Mouse (Mus musculus) liver, embryonic 11.5 days (tissue): ENCODE results near the gene Gemin7. TPM values are rescaled to one million over a fixed set of nuclear protein-coding genes. Genes with fewer than 3 reads are reported as not detected.
A peak's percentile ranks its signal among the peaks of the same experiment; 100 is the strongest.

Experiments
- ATAC-seq: fragments of 200-750 bp; cut with Nextera tagmentation; replicated peaks from 2 replicates; pipeline ENCODE4 v1.8.0; 2017; ENCODE audit warnings: moderate number of reproducible peaks, mild to moderate bottlenecking, moderate TSS enrichment, moderate library complexity; ENCODE audit not compliant: low FRiP score
- DNase-seq: peaks from one replicate; pipeline ENCODE4 v3.0.0-alpha.2; 2017; ENCODE audit warnings: low spot score
- H3K27ac ChIP-seq: fragments of 300-500 bp; sonication (generic); 2 replicates; pipeline ENCODE4 v1.5.1; 2014; ENCODE audit warnings: mild to moderate bottlenecking, low read depth, low read length, control low read depth
- H3K27me3 ChIP-seq: fragments of 300-500 bp; sonication (generic); replicated peaks from 2 replicates; pipeline ENCODE4 v1.6.1; 2014; ENCODE audit warnings: low read length, mixed read lengths; ENCODE audit not compliant: control insufficient read depth, insufficient read depth
- H3K36me3 ChIP-seq: fragments of 300-500 bp; sonication (generic); 2 replicates; pipeline ENCODE4 v1.6.1; 2014; ENCODE audit warnings: mild to moderate bottlenecking, low read length, moderate library complexity, mixed read lengths; ENCODE audit not compliant: control insufficient read depth, insufficient read depth
- H3K4me1 ChIP-seq: fragments of 300-500 bp; sonication (generic); replicated peaks from 2 replicates; pipeline ENCODE4 v1.6.1; 2014; ENCODE audit warnings: low read length, mixed read lengths; ENCODE audit not compliant: control insufficient read depth, insufficient read depth
- H3K4me2 ChIP-seq: fragments of 300-500 bp; sonication (generic); 2 replicates; pipeline ENCODE4 v1.6.1; 2014; ENCODE audit warnings: mild to moderate bottlenecking, control low read depth, moderate library complexity
- H3K4me3 ChIP-seq: fragments of 300-500 bp; sonication (generic); 2 replicates; pipeline ENCODE4 v1.5.1; 2014; ENCODE audit warnings: low read depth, low read length, control low read depth
- H3K9ac ChIP-seq: fragments of 300-500 bp; sonication (generic); 2 replicates; pipeline ENCODE4 v1.6.1; 2014; ENCODE audit warnings: low read depth, low read length, control low read depth
- H3K9me3 ChIP-seq: fragments of 300-500 bp; sonication (generic); 2 replicates; pipeline ENCODE4 v1.6.1; 2016; ENCODE audit warnings: low read length, inconsistent platforms, mixed read lengths; ENCODE audit not compliant: control insufficient read depth
- WGBS: fragments of 180-500 bp; shearing (Covaris S2); extraction: QIAGEN DNeasy Blood & Tissue Kit; methylation state at CpG from one replicate; pipeline ENCODE4 v1.1.7; 2014; 5-methylcytosine and 5-hydroxymethylcytosine counted together
- polyA plus RNA-seq: library from polyadenylated mRNA; unstranded; fragments of >200 nt; fragmentation: Nextera tagmentation; extraction: Ambion mirVana; gene quantifications from 2 replicates; pipeline ENCODE4 v1.2.1, GENCODE M21; 2014

The Gemin7 gene
- polyA plus RNA-seq, 1 experiment from 2014 or later, result 142 TPM

DNA sequence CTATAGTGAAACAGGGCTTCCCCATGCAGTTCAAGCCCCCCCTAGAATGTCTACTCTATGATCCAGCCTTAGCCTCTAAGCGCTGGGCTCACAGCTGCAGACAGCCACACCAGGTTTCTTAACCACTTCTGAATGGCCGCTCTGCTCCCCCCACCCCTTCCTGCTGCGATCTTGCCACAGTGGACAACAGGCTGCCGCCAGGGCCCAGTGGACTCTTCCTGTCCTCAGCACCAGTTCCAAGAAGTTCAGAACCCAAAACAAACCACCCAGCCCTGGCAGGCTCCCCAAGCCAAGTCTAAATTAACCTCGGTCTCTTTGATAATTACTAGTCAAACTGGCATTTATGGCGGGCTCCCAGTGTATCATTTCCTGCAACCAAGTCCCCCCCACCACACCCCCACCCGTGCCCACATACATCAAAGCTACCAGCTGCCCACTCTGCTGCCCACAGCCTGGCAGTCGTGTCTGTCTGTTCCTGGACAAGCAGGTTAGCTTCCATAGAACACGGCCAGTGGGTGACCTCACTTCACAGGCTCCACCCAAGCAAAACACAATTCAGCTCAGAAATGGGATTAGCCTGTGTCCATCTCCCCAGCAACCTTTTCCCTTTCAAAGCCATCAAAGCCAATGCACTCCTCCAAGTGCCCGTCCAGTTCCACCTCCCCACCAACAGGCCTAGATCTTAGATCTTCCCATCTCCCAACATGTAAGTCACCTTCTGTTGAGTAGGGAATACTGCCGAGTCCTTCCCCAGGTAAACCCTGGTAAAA is 16.7 kb downstream of the Gemin7 start:
- H3K9ac ChIP-seq, result peak overlapping the region; percentile 94
- peak overlapping the region; percentile 90; the same call in 1 of the 2 replicates for H3K27ac ChIP-seq
- H3K27me3 ChIP-seq, result no peaks in the 10 kb centered on the region
- H3K4me2 ChIP-seq, result peak overlapping the region; percentile 98
- peaks cover 21% of the 10 kb centered on the region for H3K36me3 ChIP-seq
- 17% methylated on average over 11 of the region's 11 CpGs for WGBS
- no peaks in the 10 kb centered on the region; the same call in 1 of the 2 replicates for H3K9me3 ChIP-seq
- DNase-seq (no peak), ATAC-seq (no peak)
- H3K4me1 ChIP-seq, result peaks cover 42% of the 10 kb centered on the region
- peak overlapping the region; percentile 99 for H3K4me3 ChIP-seq

- H3K27me3 ChIP-seq, result no peaks in the 10 kb centered on the region
- H3K27ac ChIP-seq, result no peak overlapping the region
- peaks cover 37% of the 10 kb centered on the region for H3K4me1 ChIP-seq
- no peak overlapping the region for H3K4me3 ChIP-seq
- 36% methylated on average over 2 of the region's 2 CpGs for WGBS
- no peak overlapping the region; the same call in 1 of the 2 replicates for H3K9ac ChIP-seq
- H3K9me3 ChIP-seq, result no peaks in the 10 kb centered on the region
- peak overlapping the region; percentile 16 for H3K4me2 ChIP-seq
- ATAC-seq (no peak), DNase-seq (no peak)
- H3K36me3 ChIP-seq, result peaks cover 7% of the 10 kb centered on the region
Observed at GRCm38 (mm10) chr7:19558965-19559364, 18.4 kb downstream of the Gemin7 start.

DNA sequence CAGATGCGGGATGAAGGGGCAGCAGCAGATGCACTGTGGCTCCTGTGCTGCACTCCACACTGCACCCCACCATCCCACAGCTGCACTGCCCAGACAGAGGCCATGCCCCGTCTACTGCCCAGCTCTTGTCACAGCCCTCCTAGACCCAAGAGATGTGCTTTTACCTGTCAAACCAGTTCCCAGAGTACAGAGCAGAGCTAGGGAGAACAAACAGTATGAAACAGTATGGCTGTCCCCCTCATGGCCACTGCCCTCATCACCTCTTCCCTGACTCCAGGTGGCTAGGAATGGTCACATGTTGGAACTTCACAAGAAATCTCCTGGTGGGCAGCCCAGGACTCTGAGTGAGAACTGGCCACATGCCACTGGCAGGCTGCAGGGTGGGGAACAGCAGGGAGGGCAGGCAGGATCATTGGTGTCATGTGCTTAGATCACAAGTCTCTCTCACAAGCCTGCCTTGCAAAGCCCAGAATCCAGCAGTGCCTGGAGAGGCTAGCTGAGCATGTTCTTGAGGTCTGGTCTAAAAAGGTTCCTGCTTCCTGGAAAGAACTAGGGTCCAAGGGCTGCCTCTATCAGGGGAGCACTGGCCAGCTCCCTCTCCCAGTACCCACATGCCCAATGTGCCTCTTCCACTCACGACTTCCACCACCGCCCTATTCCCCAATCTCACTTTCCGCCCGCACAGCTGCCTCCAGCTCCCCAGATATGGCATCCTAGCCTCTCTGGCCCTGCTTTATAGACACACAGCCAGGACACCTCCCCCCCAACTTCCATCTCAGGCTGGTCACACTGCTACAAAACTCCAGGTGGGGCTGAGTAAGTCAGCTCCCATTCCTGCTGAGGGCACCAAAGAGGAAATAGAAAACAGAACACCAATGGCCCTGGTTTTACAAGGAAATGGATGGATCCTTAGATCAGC is 19.2 kb downstream of the Gemin7 start:
- no peak overlapping the region for H3K4me3 ChIP-seq
- ATAC-seq, result no peak
- H3K9me3 ChIP-seq, result no peaks in the 10 kb centered on the region
- H3K27me3 ChIP-seq, result no peaks in the 10 kb centered on the region
- WGBS, result 91% methylated on average over 6 of the region's 6 CpGs
- peaks cover 14% of the 10 kb centered on the region for H3K36me3 ChIP-seq
- no peak overlapping the region; the same call in 1 of the 2 replicates for H3K9ac ChIP-seq
- no peak for DNase-seq
- H3K4me1 ChIP-seq, result peaks cover 29% of the 10 kb centered on the region
- peak overlapping the region; percentile 16; the same call in 1 of the 2 replicates for H3K4me2 ChIP-seq
- no peak overlapping the region for H3K27ac ChIP-seq

GRCm38 (mm10) chr7:19557086-19557485 is 20.3 kb downstream of the Gemin7 start:
- no peaks in the 10 kb centered on the region for H3K27me3 ChIP-seq
- H3K4me1 ChIP-seq, result peaks cover 34% of the 10 kb centered on the region
- ATAC-seq, result no peak
- no peaks in the 10 kb centered on the region for H3K9me3 ChIP-seq
- peaks cover 15% of the 10 kb centered on the region for H3K36me3 ChIP-seq
- WGBS, result 98% methylated on average over 2 of the region's 2 CpGs
- DNase-seq, result no peak
- H3K9ac ChIP-seq, result no peak overlapping the region
- no peak overlapping the region for H3K4me2 ChIP-seq
- no peak overlapping the region for H3K4me3 ChIP-seq
- no peak overlapping the region for H3K27ac ChIP-seq

DNA sequence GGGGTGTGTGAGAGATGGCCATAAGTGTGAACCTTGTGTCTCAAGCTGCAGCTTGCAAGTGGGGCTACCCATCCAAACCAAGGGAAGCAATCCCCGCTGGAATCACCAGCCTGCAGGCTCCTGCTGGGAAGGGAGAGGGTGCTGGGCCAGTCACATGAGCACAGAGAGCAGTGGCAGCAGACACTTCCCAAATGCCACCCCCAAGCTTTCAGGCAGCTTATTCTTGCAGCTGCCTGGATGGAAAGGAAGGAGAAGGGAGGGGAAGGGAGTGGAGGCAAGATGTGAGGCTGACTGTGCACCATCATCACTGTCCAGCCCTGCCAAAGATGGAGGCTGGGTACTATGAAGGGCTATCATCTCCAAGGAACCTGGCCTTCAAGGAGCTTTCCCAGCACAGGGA is 23.2 kb downstream of the Gemin7 start:
- H3K27me3 ChIP-seq, result no peaks in the 10 kb centered on the region
- H3K9ac ChIP-seq, result no peak overlapping the region
- H3K4me1 ChIP-seq, result peaks cover 19% of the 10 kb centered on the region
- WGBS, result 74% methylated on average over 1 of the region's 1 CpGs
- peaks cover 15% of the 10 kb centered on the region for H3K36me3 ChIP-seq
- no peaks in the 10 kb centered on the region for H3K9me3 ChIP-seq
- no peak overlapping the region for H3K4me3 ChIP-seq
- no peak for ATAC-seq
- H3K4me2 ChIP-seq, result no peak overlapping the region
- H3K27ac ChIP-seq, result no peak overlapping the region
- DNase-seq, result no peak

- no peak overlapping the region for H3K4me2 ChIP-seq
- ATAC-seq, result 0 out of 2 replicates have a peak, but pooled peaks have one; percentile 21
- H3K27ac ChIP-seq, result no peak overlapping the region
- H3K9ac ChIP-seq, result 0 out of 2 replicates have a peak overlapping the region, but pooled peaks have one; percentile 0
- H3K4me1 ChIP-seq, result peaks cover 11% of the 10 kb centered on the region
- no peaks in the 10 kb centered on the region for H3K27me3 ChIP-seq
- 47% methylated on average over 2 of the region's 2 CpGs for WGBS
- no peak for DNase-seq
- peaks cover 11% of the 10 kb centered on the region for H3K36me3 ChIP-seq
- H3K4me3 ChIP-seq, result no peak overlapping the region
- H3K9me3 ChIP-seq, result no peaks in the 10 kb centered on the region
Observed at GRCm38 (mm10) chr7:19552443-19552842, 25.0 kb downstream of the Gemin7 start.

- H3K9me3 ChIP-seq, result no peaks in the 10 kb centered on the region
- H3K36me3 ChIP-seq, result peaks cover 11% of the 10 kb centered on the region
- no peak overlapping the region for H3K9ac ChIP-seq
- H3K27me3 ChIP-seq, result no peaks in the 10 kb centered on the region
- H3K4me2 ChIP-seq, result no peak overlapping the region
- H3K4me1 ChIP-seq, result peaks cover 14% of the 10 kb centered on the region
- no peak overlapping the region for H3K4me3 ChIP-seq
- DNase-seq, result no peak
- 88% methylated on average over 5 of the region's 5 CpGs for WGBS
- ATAC-seq, result no peak
- no peak overlapping the region for H3K27ac ChIP-seq
Observed at GRCm38 (mm10) chr7:19551634-19552033, 25.8 kb downstream of the Gemin7 start.

DNA sequence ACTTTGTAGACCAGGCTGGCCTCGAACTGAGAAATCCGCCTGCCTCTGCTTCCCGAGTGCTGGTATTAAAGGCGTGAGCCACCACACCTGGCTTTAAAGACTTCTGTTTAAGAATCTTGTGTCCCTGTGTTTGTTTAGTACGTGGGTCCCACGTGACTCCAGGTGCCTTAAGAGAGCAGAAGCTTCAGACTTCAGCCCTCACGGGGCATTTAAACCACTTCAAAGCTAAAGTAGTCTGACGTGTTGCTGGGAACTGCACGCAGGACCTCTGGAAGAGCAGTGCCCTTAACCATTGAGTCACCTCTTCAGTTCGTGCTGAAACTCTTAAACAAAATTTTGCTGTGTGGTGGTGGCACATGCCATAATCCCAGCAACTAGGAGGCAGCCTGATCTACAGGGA is 28.0 kb downstream of the Gemin7 start:
- ATAC-seq (no peak), DNase-seq (no peak)
- no peaks in the 10 kb centered on the region for H3K9me3 ChIP-seq
- peaks cover 20% of the 10 kb centered on the region for H3K4me1 ChIP-seq
- WGBS, result 86% methylated on average over 10 of the region's 10 CpGs
- no peak overlapping the region for H3K27ac ChIP-seq
- no peaks in the 10 kb centered on the region for H3K27me3 ChIP-seq
- H3K36me3 ChIP-seq, result peaks cover 9% of the 10 kb centered on the region
- H3K9ac ChIP-seq, result no peak overlapping the region
- H3K4me2 ChIP-seq, result no peak overlapping the region
- H3K4me3 ChIP-seq, result no peak overlapping the region
